Mouse (Mus musculus): ENCODE results near the gene Uncx. TPM values are rescaled to one million over a fixed set of nuclear protein-coding genes. Genes with fewer than 3 reads are reported as not detected.
"Not testable (repeated sequence)": the region's sequence is repeated elsewhere in the genome, so short reads cannot be mapped to it uniquely, and the experiment has no call there.

The Uncx gene
- polyA plus RNA-seq, 1 experiment from 2014 or later: not detected

DNA sequence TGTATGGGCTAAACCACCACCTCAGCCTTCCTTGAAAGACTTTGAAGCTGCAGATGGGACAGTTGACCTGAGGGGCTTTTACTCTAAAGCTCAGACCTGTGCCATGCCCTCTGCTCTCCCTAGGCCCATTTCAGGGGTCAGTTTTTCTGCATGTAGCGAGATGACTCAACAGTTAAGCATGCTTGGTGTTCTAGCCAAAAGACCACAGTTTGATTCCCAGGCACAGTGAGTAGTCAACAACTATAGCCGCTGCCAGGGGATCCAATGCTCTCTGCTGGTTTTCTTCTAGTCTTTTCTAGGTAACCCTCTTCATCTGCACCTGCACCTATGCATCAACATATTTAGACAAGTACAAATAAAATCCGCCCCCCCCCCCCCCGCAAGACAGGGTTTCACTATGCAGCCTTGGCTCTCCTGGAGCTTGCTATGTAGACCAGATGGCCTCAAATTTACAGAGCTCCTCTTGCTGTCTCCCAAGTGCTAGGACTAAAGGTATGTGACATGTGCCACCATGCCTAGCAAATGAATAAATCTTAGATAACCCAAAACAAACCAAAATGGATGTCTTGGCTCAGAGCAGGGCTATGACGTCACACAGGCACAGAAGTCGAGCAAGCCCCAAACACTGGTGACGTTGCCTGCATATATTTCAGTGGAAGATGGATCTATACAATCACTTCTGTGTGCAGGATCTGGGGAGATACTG lies 30.5 kb downstream of the Uncx start:
- 55% methylated on average over 7 of the region's 7 CpGs for WGBS (ENCODE audit: insufficient replicate concordance)
- Histone ChIP-seq H3K4me1 (no peaks in the 10 kb centered on the region), H3K4me3 (no peak overlapping the region), H3K4me2 (no peak overlapping the region), H3K9me3 (replicated peaks) (no peaks in the 10 kb centered on the region), H3K27me3 (replicated peaks) (peaks cover 49% of the 10 kb centered on the region), H3K36me3 (no peaks in the 10 kb centered on the region), H3K27ac (no peak overlapping the region), H3K9ac (no peak overlapping the region)
- ATAC-seq: no peak

DNA sequence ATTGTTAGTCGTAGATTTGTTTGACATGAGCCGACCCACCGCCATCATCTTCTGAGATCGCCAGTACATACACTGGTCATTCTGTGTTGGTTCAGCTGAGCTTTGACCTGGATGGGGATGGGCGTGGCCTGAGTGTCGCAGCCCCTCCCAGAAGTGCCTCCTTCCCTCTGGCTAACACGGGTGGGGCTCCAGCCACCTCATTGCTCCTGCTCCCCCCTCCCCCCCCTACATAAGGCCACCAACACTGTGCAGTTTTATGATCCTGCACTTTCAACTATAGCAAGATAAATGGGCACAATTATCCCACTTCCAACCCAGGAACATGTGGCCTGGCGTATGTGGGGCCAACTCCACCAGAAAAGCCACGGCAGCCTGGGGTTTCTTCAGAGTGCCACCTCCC lies 31.8 kb downstream of the Uncx start:
- Histone ChIP-seq H3K9ac (no peak overlapping the region), H3K9me3 (replicated peaks) (no peaks in the 10 kb centered on the region), H3K36me3 (no peaks in the 10 kb centered on the region), H3K27me3 (replicated peaks) (peaks cover 49% of the 10 kb centered on the region), H3K4me1 (no peaks in the 10 kb centered on the region), H3K4me3 (no peak overlapping the region), H3K4me2 (no peak overlapping the region), H3K27ac (no peak overlapping the region)
- WGBS (ENCODE audit: insufficient replicate concordance): 59% methylated on average over 9 of the region's 9 CpGs
- no peak for ATAC-seq

DNA sequence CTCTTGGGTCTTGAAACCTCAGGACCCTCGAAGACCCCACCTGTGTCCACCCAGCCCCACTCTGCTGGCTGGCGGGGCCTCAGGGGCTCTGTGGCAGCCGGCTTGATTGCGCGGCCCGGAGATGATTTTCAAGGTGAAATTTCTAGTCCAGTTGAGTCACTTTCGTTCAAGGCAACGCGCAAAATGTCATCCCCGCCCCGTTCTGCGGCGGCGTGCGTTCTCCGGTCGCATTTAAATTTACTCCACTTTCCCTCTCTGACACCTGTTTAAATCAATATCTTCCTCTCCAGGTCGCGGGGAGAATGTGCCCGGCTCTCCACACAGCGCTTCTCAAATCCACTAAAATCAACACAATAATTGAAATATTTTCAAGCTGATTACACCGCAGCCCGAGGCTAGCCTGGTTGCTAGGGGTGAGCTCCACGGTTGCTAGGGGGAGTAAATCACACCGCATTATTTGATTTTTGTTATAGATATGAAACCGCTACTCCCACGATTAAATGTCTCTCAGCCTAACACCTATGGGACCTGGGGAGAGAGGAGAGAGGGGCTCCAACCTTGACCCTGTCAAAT lies 37.0 kb downstream of the Uncx start:
- no peak overlapping the region for H3K9ac ChIP-seq

DNA sequence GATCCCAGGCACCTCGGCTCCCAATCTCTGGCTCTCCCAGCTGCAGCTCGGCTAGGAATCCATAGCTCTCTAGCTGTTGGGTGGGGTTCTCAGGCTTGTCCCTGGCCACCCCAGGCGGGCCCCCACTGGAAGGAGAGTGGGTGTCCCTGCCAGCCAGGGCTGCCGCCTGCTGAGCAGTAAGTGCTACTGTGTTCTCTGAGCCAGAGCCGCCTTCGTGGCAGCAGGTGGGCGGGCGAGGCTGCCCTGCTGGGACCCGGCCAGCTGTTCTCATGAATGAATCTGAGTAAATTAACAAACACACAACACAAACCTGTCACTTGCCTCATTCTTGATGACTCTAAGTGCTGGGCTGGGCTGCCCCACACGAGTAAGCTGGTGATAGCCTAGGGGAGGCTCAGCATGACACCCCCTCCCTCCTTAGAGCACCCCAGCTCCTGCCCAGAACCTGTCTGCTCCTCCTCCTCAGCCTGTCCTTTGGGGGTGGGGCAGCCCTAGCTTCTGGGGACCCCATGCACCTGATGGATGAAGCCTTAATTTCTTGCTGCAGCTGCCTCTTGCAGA lies 38.1 kb downstream of the Uncx start:
- H3K27ac ChIP-seq: no peak overlapping the region
- H3K4me3 ChIP-seq: no peak overlapping the region
- no peaks in the 10 kb centered on the region for H3K9me3 ChIP-seq (replicated peaks)
- H3K4me1 ChIP-seq: no peaks in the 10 kb centered on the region
- 7% methylated on average over 10 of the region's 10 CpGs for WGBS (ENCODE audit: insufficient replicate concordance)
- ATAC-seq: no peak
- peaks cover 84% of the 10 kb centered on the region for H3K27me3 ChIP-seq (replicated peaks)
- H3K9ac ChIP-seq: no peak overlapping the region
- no peak overlapping the region for H3K4me2 ChIP-seq
- H3K36me3 ChIP-seq: no peaks in the 10 kb centered on the region

More for the DNA sequence above, 37.0 kb downstream of the Uncx start:
- WGBS (ENCODE audit: insufficient replicate concordance): 37% methylated on average over 27 of the region's 27 CpGs
- Histone ChIP-seq H3K9me3 (replicated peaks) (no peaks in the 10 kb centered on the region), H3K4me1 (no peaks in the 10 kb centered on the region), H3K36me3 (no peaks in the 10 kb centered on the region), H3K27me3 (replicated peaks) (peaks cover 73% of the 10 kb centered on the region), H3K4me2 (no peak overlapping the region), H3K27ac (no peak overlapping the region), H3K4me3 (no peak overlapping the region)
- ATAC-seq: no peak

DNA sequence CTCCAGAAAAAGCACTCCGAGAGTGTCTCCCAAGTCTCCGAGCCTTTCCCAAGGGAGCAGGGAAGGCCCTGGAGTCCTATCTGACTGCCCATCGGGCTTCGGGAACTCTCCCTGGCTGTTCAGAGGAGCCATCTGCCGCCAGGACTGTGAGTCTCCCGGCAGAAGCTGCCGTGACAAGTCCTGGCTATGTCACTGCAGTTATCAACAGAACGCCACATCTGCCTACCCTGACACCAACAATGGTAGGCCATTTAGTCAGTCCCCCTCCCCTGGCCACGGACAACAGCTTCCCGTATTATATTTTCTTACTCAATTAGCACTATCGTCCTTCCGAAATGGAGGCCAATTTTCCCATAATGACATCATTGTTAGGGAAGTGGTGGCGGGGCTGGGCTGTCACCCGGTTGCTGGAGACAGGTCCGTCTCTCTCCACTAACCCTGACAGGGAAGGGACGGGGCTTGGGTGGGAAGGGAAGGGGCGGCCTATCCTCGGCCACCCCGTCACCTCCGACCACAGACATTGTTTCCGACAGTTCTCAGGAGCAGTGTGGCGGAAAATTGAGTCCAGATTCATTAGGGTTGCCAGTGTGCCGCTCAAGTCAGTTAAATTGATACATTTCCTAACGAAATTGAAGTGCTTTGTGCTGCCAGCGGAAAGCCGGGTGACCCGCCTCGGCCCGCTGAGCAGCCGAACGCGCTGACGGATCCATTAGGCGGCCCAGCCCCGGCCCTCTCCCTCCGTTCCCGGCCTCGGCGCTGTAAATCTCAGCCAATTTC lies 41.9 kb downstream of the Uncx start:
- 5% methylated on average over 39 of the region's 39 CpGs for WGBS (ENCODE audit: insufficient replicate concordance)
- Histone ChIP-seq H3K9ac (no peak overlapping the region), H3K4me1 (no peaks in the 10 kb centered on the region), H3K4me2 (no peak overlapping the region), H3K27me3 (replicated peaks) (peaks cover 81% of the 10 kb centered on the region), H3K4me3 (no peak overlapping the region), H3K27ac (no peak overlapping the region), H3K36me3 (no peaks in the 10 kb centered on the region), H3K9me3 (replicated peaks) (peaks cover 14% of the 10 kb centered on the region; the same call in 1 of the 2 replicates)
- ATAC-seq: no peak

DNA sequence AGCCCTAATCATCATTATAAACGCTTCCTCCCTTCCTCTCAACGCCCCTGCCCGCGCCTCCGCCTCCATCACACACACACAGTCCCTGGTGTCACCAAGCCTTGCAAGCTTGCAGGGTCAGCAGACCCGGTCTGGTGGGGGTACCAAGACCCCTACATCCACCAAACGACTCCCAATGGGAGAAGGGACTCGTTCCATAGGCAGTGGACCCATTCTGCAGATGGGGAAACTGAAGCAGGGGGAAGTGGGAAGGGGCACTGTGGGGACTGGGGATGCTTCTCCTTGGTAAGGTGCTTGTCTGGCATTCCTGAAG lies 42.4 kb downstream of the Uncx start:
- H3K4me3 ChIP-seq: no peak overlapping the region
- 8% methylated on average over 8 of the region's 8 CpGs for WGBS (ENCODE audit: insufficient replicate concordance)
- H3K9me3 ChIP-seq (replicated peaks): peaks cover 14% of the 10 kb centered on the region; the same call in 1 of the 2 replicates
- no peak for ATAC-seq
- no peak overlapping the region for H3K9ac ChIP-seq
- H3K27ac ChIP-seq: no peak overlapping the region
- H3K4me2 ChIP-seq: no peak overlapping the region
- no peaks in the 10 kb centered on the region for H3K36me3 ChIP-seq
- H3K4me1 ChIP-seq: no peaks in the 10 kb centered on the region
- peaks cover 76% of the 10 kb centered on the region for H3K27me3 ChIP-seq (replicated peaks)

DNA sequence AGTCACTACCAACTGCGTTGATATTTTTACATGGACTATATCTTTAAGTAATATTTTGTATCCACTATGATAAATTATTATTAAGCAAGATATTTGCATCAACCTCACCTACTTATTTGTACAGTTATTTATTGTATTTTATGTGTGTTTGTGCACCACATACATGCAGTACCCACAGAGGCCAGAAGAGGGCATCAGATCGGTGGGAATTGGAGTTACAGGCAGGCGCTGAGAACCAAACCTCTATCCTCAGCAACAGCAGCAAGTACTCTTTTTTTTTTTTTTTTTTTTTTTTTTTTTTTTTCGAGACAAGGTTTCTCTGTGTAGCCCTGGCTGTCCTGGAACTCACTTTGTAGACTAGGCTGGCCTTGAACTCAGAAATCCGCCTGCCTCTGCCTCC lies 44.2 kb downstream of the Uncx start:
- not testable (repeated sequence) for ATAC-seq, H3K4me3 ChIP-seq, H3K9ac ChIP-seq, H3K27ac ChIP-seq, H3K36me3 ChIP-seq, H3K4me1 ChIP-seq, H3K4me2 ChIP-seq
- peaks cover 71% of the 10 kb centered on the region for H3K27me3 ChIP-seq (replicated peaks)
- peaks cover 14% of the 10 kb centered on the region; the same call in 1 of the 2 replicates for H3K9me3 ChIP-seq (replicated peaks)
- WGBS (ENCODE audit: insufficient replicate concordance): 61% methylated on average over 4 of the region's 5 CpGs

DNA sequence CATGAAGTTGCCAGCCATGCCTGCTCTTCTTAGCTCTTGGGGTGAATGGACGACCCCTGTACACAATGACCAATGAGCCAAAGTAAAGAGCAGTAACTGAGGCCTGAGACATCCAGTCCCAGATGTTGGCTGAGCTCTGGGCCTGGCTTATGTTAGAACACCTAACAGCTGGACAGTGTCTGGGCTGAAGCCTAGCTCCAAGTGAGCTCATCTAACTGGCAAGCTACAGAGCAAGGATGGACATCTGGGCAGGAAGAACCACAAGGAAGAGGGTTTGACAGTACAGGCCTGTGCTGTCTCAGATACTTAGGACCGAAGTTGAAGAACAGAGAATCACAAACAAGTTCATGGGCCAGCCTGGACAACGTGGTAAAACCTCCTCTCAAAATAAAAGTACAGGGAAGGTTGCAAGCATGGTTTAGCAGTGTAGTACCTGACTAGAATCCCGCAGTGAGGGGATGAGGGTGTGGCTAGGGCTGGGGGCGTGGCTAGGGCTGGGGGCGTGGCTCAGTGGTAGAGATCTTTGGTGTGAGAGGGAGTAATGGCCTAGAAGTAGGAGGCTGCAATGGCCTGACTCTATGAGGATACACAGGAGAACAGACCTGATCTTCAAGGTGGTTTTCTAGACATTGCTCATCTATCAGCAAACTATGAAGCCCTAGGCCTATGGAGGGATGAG lies 47.5 kb downstream of the Uncx start:
- not testable (repeated sequence) for H3K4me3 ChIP-seq, H3K36me3 ChIP-seq, H3K4me2 ChIP-seq, H3K9ac ChIP-seq, H3K27ac ChIP-seq, H3K4me1 ChIP-seq, ATAC-seq
- 29% methylated on average over 6 of the region's 6 CpGs for WGBS (ENCODE audit: insufficient replicate concordance)
- H3K27me3 ChIP-seq (replicated peaks): peaks cover 70% of the 10 kb centered on the region
- H3K9me3 ChIP-seq (replicated peaks): peaks cover 14% of the 10 kb centered on the region; the same call in 1 of the 2 replicates

DNA sequence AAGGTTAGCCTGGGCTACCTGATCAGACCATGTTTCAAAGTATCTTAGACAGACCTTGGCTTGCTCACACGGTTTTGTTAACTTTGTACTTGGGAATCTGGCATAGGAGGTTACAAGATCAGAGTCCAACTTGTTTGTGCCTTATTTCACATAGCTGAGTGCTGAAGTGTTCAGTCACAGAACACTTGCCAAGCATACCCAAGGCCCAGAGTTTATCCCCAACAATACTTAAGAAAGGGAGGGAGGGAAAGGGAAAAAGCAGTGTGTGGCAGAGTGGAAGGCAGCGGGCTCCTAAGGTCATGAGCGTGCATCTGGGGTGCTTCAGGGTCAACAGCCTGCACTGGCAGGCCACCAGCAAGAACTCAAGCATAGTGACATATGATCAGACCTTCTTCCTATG lies 48.7 kb downstream of the Uncx start:
- Histone ChIP-seq H3K9ac (no peak overlapping the region), H3K4me1 (no peaks in the 10 kb centered on the region), H3K4me3 (no peak overlapping the region), H3K27ac (no peak overlapping the region), H3K4me2 (no peak overlapping the region), H3K9me3 (replicated peaks) (peaks cover 11% of the 10 kb centered on the region; the same call in 1 of the 2 replicates), H3K27me3 (replicated peaks) (peaks cover 70% of the 10 kb centered on the region), H3K36me3 (no peaks in the 10 kb centered on the region)
- ATAC-seq: no peak
- 57% methylated on average over 3 of the region's 3 CpGs for WGBS (ENCODE audit: insufficient replicate concordance)

DNA sequence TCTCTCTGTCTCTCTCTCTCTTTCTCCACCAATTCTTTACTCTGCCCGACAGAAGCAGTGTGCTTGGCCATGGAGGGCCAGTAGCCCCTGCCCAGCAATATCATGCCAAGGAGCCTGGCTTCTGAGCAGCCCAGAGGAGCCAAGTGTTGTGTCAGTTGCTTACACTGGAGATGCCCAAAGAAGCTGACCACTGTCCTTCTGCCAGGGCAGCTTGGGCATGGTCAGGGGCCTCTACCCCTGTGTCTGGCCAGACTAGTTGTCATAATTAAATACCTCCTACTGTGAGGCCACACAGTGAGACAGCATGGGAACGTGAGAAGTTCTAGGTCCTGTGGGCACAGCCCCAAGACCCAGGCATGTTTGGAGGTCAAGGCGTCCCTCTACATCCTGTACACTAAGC lies 49.6 kb downstream of the Uncx start:
- H3K4me1 ChIP-seq: no peaks in the 10 kb centered on the region
- WGBS (ENCODE audit: insufficient replicate concordance): 46% methylated on average over 3 of the region's 3 CpGs
- peaks cover 75% of the 10 kb centered on the region for H3K27me3 ChIP-seq (replicated peaks)
- H3K9me3 ChIP-seq (replicated peaks): 0 out of 2 replicates have a peak, but pooled peaks cover 4% of the 10 kb centered on the region
- H3K4me3 ChIP-seq: no peak overlapping the region
- H3K36me3 ChIP-seq: no peaks in the 10 kb centered on the region
- H3K4me2 ChIP-seq: no peak overlapping the region
- no peak overlapping the region for H3K9ac ChIP-seq
- H3K27ac ChIP-seq: no peak overlapping the region
- ATAC-seq: no peak

DNA sequence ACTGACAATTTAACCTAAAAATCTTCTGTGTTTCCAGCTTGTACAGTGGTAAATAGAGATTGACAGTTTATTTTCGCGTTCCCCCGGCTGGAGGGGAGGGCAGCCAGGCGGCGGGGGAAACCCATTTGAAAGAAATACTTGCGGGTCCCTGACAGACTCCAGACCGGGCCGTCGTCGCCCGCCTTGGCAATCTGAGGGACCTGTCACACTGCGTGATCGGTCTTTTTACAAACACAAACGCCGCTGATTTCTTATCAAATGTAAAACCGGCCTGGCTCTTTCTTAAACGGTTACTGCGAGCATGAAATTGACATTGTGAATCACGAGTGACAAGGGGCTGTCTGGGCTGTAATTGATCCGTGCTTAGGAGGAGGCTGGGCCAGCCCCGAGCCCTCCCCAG lies 50.5 kb downstream of the Uncx start:
- Histone ChIP-seq H3K4me2 (no peak overlapping the region), H3K4me1 (no peaks in the 10 kb centered on the region), H3K4me3 (no peak overlapping the region), H3K9ac (no peak overlapping the region), H3K27me3 (replicated peaks) (peaks cover 81% of the 10 kb centered on the region), H3K27ac (no peak overlapping the region), H3K9me3 (replicated peaks) (no peaks in the 10 kb centered on the region), H3K36me3 (no peaks in the 10 kb centered on the region)
- no peak for ATAC-seq
- WGBS (ENCODE audit: insufficient replicate concordance): 17% methylated on average over 21 of the region's 21 CpGs

DNA sequence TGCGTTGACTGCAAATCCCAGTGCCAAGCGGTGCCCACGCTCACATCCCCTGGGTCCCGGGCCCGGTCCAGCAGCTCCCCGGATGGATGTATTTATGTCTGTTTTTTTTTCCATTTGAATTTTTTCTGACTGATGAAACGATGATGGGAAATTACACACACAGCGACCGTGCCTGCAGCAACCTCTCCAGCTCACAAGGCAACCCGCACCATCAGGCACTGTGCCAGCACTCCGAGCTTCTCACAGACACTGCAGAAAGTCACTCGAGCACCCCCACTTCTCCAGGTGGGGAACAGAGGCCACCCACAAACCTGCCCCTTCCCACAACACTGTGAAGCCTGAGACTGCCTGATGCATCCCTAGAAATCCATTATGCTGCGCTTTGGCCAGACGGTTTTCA lies 51.7 kb downstream of the Uncx start:
- Histone ChIP-seq H3K4me2 (no peak overlapping the region), H3K9me3 (replicated peaks) (no peaks in the 10 kb centered on the region), H3K36me3 (no peaks in the 10 kb centered on the region), H3K4me3 (no peak overlapping the region), H3K27me3 (replicated peaks) (peaks cover 87% of the 10 kb centered on the region), H3K4me1 (no peaks in the 10 kb centered on the region), H3K27ac (no peak overlapping the region), H3K9ac (no peak overlapping the region)
- 68% methylated on average over 14 of the region's 14 CpGs for WGBS (ENCODE audit: insufficient replicate concordance)
- no peak for ATAC-seq
